Mouse (Mus musculus) embryonic facial prominence, embryonic 15.5 days (tissue): ENCODE results near the gene Nup35. TPM values are rescaled to one million over a fixed set of nuclear protein-coding genes. Genes with fewer than 3 reads are reported as not detected.

ENCODE experiments used
- microRNA counts: library from miRNA; unstranded; fragments of <30 nt; microRNA quantifications from one replicate; lab custom pipeline; 2016
- microRNA-seq: library from miRNA; unstranded; fragments of <30 nt; microRNA quantifications from one replicate; pipeline ENCODE4, GENCODE M21; 2016; ENCODE audit warnings: borderline number of aligned reads
- polyA plus RNA-seq: library from polyadenylated mRNA; unstranded; fragments of >200 nt; fragmentation: Nextera tagmentation; extraction: Ambion mirVana; gene quantifications from 2 replicates; pipeline ENCODE4 v1.2.1, GENCODE M21; 2015

Nup35 gene
- polyA plus RNA-seq, 1 experiment from 2014 or later: 42.4 TPM

MicroRNA genes within 50 kb of the gene (microRNA counts, 519-probe panel; counts per million panel counts)
- 2,042 counts per million, percentile 41 among the panel's probes with 10 or more counts for microRNA mmu-miR-684 (lab: Ali Mortazavi, UCI)

Small RNA genes lying within 50 kb of the gene (microRNA-seq; reads per million reads assigned to microRNA genes)
- gene Mir684-1: not detected

Other genes starting within 250 kb of the Nup35 start
- gene Frzb, start 169.6 kb upstream of the Nup35 start, polyA plus RNA-seq: 16.9 and 20.4 TPM in 2 replicates
- gene Nckap1, start 35.9 kb upstream of the Nup35 start, polyA plus RNA-seq: 65.4 and 68.9 TPM in 2 replicates
- 17.0 and 17.7 TPM in 2 replicates for gene Dusp19, start 191 bp upstream of the Nup35 start, polyA plus RNA-seq